Mouse (Mus musculus) hematopoietic multipotent progenitor cell, adult 10-12 weeks (in vitro differentiated cells): ENCODE data around the gene Leo1. TPM values are rescaled to one million over a fixed set of nuclear protein-coding genes. Genes with fewer than 3 reads are reported as not detected.

Experiments used
- polyA plus RNA-seq: library from polyadenylated mRNA; stranded (reverse); fragments of >175 nt; gene quantifications from 2 replicates; pipeline ENCODE4 v1.2.3, GENCODE M21; 2012; ENCODE audit warnings: low replicate concordance

Gene Leo1
- polyA plus RNA-seq = 5.7 and 7.9 TPM in 2 replicates

DNA sequence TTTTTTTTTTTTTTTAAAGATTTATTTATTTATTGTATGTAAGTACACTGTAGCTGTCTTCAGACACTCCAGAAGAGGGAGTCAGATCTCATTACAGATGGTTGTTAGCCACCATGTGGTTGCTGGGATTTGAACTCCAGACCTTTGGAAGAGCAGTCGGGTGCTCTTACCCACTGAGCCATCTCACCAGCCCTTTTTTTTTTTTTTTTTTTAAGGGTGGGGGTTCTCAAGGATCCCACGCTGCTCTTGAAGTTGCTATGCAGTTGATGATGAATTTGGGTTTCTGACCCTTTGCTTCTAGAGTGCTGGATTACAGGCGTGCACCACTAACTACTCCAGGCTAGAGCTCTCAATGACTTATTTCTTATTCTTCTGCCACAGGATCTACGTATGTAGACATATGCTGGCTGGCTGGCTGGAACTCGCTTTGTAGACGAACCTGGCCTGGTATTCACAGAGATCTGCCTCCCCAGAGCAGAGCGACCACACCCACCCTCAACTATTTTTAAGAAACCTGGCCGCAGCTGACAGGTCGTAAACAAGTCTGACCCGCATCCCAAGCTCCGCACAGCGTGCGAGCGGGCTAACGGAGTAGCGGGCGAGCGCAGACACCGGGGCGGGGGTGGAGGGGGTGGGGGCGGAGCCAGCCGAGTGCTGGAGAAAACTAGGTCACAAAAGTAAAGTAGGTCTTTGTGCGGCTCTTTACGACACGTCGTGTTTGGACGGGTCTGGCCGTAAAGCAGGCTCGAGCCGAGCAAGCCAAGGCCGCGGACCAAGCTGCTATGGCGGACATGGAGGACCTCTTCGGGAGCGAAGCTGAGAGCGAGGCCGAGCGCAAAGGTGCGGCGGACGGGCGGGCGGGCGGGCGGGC lies at the start of gene Leo1:
TSS of gene Leo1 (plus strand) at position 729 of the 871 bp plus-strand sequence.

DNA sequence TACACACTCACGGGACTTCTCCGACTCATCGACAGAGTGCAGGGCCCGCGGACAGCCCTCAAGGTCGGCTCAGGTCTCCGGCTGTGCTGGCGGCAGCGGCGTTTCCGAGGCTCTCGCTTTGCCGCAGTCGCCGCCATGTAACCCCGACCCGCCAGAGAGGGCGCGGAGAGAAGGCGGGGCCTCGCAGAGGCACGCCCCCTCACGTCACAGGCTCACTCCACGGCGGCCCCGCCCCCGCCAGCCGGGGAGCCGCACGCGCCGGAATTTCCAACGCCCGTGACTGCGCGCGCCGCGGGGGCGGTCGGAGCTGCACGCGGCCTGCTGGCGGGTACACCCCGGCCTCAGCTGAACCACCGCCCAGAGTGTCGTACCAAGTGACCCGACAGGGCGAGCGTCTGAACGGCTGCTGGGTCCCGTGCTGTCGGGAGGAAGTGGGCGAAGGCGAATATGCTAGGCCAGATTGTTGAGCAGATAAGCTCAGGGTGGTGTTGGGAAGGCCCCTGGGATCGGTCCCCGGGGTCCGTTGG lies 31.4 kb upstream of the Leo1 start, which contains the start of gene Mapk6:
TSS of gene Mapk6 (minus strand) at position 154 of the 527 bp plus-strand sequence.

Other genes starting within 250 kb of the Leo1 start
- gene Myo5c, start 209.5 kb upstream of the Leo1 start, polyA plus RNA-seq = 0.12 TPM in 1 of 2 replicates, not detected in the other
- 0.30 and 0.45 TPM in 2 replicates for gene Gnb5, start 135.2 kb upstream of the Leo1 start, polyA plus RNA-seq
- gene Bcl2l10, start 93.8 kb upstream of the Leo1 start, polyA plus RNA-seq = not detected in 2 replicates
- 8.3 and 12.1 TPM in 2 replicates for gene Mapk6, start 31.5 kb upstream of the Leo1 start, polyA plus RNA-seq
- gene Tmod3, start 118.1 kb downstream of the Leo1 start, polyA plus RNA-seq = 18.5 and 30.1 TPM in 2 replicates
- 0.10 and 0.19 TPM in 2 replicates for gene Tmod2, start 169.8 kb downstream of the Leo1 start, polyA plus RNA-seq
- 13.9 and 35.7 TPM in 2 replicates for gene Lysmd2, start 184.2 kb downstream of the Leo1 start, polyA plus RNA-seq
- not detected in 2 replicates for gene Scg3, start 242.5 kb downstream of the Leo1 start, polyA plus RNA-seq